Comparison of ENCODE assay signal across 18 mouse cellular contexts in genomic region chr13:115209402-115210192, GRCm38 (mm10).
DNase-seq lines count a peak whose midpoint lies in the region; ATAC-seq lines count a peak whose summit lies in the region.
"Had no signal": no experiment of that assay in that cellular context is flagged by ENCODE, and none has a peak within 500 bp of the region (broad histone marks: within the 10 kb centered on the region; RNA-seq: fewer than 3 reads in every experiment).

No protein-coding gene starts in this region.

- ATAC-seq in granulocyte monocyte progenitor cell, adult 5-6 weeks (replicated peaks; ENCODE audit: poor library complexity, severe bottlenecking) = peak; percentile 90
- ATAC-seq in megakaryocyte progenitor cell, adult 5-6 weeks (replicated peaks; ENCODE audit: poor library complexity) = peak; percentile 88
- ATAC-seq: forebrain, embryonic 14.5 days; forebrain, postnatal 0 days had no signal

- DNase-seq in lung, postnatal 36 days = peak; percentile 10
- no peak for DNase-seq in lung, adult 18-20 months
- no peak for DNase-seq in left cerebral cortex, adult 8-10 months (ENCODE audit: low spot score in 2 of 2)
- DNase-seq in urinary bladder, postnatal 36 days (ENCODE audit: low spot score in 2 of 2) = no peak
- DNase-seq: adrenal gland, postnatal 10 days; adrenal gland, postnatal 36 days; cerebellum, adult 18-20 months; cerebellum, adult 9-10 months; cerebellum, postnatal 14 days; forebrain, postnatal 0 days; gastrocnemius, adult 2 months; gastrocnemius, postnatal 14 days; heart, adult 18-20 months; heart, postnatal 10 days; heart, postnatal 36 days had no signal
